Mouse (Mus musculus) megakaryocyte, embryonic 14.5 days (primary cell): ENCODE measurements around the gene Apoc2.

Experiments
- FLI1 ChIP-seq: IDR thresholded peaks from 2 replicates; pipeline ENCODE4 v1.6.1; 2012; ENCODE audit warnings: low read length, inconsistent platforms, mixed read lengths
- GATA1 ChIP-seq: IDR thresholded peaks from 3 replicates; pipeline ENCODE4 v1.6.1; 2012; ENCODE audit warnings: mixed read lengths, low read length, inconsistent platforms, borderline replicate concordance

- TF ChIP-seq GATA1, result no peak
- TF ChIP-seq FLI1, result no peak
Observed at GRCm38 (mm10) chr7:19681202-19681694, 3.5 kb upstream of the Apoc2 start, which contains the start of the genes Gm44805 and Apoc4.
